Mouse (Mus musculus): ENCODE measurements at regions not wholly inside any gene's neighbourhood (a gene's known extent, or its start where the extent isn't known, plus 50 kb on each side); places are given as distances from the start of the nearest gene placed in this dataset.
"Not testable (repeated sequence)": the region's sequence is repeated elsewhere in the genome, so short reads cannot be mapped to it uniquely, and the experiment has no call there.

GRCm38 (mm10) chr10:120682021-120682420 lies 205.8 kb upstream of the Hmga2 start:
- H3K27me3 ChIP-seq (ENCODE audit: control insufficient read depth, insufficient read depth, low read length) = no peaks in the 10 kb centered on the region
- H3K4me3 ChIP-seq (ENCODE audit: control insufficient read depth in 1 of 2, insufficient read depth in 1 of 2, low read depth in 1 of 2, low read length in 2 of 2) = no peak overlapping the region
- no peak overlapping the region for H3K27ac ChIP-seq (replicated peaks in 1 of 2; ENCODE audit: control insufficient read depth in 1 of 2, insufficient read depth in 1 of 2, low read depth in 2 of 2, low read length in 2 of 2)
- H3K9ac ChIP-seq (ENCODE audit: low read length) = no peak overlapping the region
- H3K9me3 ChIP-seq (ENCODE audit: control insufficient read depth, low read length) = no peaks in the 10 kb centered on the region
- ATAC-seq (ENCODE audit: insufficient number of reproducible peaks, insufficient read depth, low FRiP score, low read depth) = no peak
- H3K4me2 ChIP-seq (ENCODE audit: low read length) = no peak overlapping the region
- no peaks in the 10 kb centered on the region for H3K36me3 ChIP-seq (ENCODE audit: control insufficient read depth, insufficient read depth, low read length)
- 87% methylated on average over 10 of the region's 10 CpGs for WGBS
- H3K4me1 ChIP-seq (ENCODE audit: control insufficient read depth in 2 of 2, insufficient read depth in 2 of 2, low read length in 2 of 2) = peaks cover 5 to 12% of the 10 kb centered on the region in 2 experiments; a peak in 2 of 4 replicates

- no peak overlapping the region for H3K4me2 ChIP-seq (ENCODE audit: low read length)
- WGBS = 72% methylated on average over 6 of the region's 6 CpGs
- peaks cover 8 to 10% of the 10 kb centered on the region in 2 experiments for H3K4me1 ChIP-seq (ENCODE audit: control insufficient read depth in 2 of 2, insufficient read depth in 2 of 2, low read length in 2 of 2)
Measured at GRCm38 (mm10) chr10:120679982-120680381, 203.7 kb upstream of the Hmga2 start.

GRCm38 (mm10) chr10:120678277-120678676 lies 202.0 kb upstream of the Hmga2 start:
- no peak overlapping the region for H3K27ac ChIP-seq (replicated peaks in 1 of 2; ENCODE audit: control insufficient read depth in 1 of 2, insufficient read depth in 1 of 2, low read depth in 2 of 2, low read length in 2 of 2)

More at GRCm38 (mm10) chr10:120679982-120680381, 203.7 kb upstream of the Hmga2 start:
- Histone ChIP-seq H3K27ac (replicated peaks in 1 of 2; ENCODE audit: control insufficient read depth in 1 of 2, insufficient read depth in 1 of 2, low read depth in 2 of 2, low read length in 2 of 2) (no peak overlapping the region), H3K9ac (ENCODE audit: low read length) (no peak overlapping the region), H3K27me3 (ENCODE audit: control insufficient read depth, insufficient read depth, low read length) (no peaks in the 10 kb centered on the region), H3K9me3 (ENCODE audit: control insufficient read depth, low read length) (no peaks in the 10 kb centered on the region), H3K4me3 (ENCODE audit: control insufficient read depth in 1 of 2, insufficient read depth in 1 of 2, low read depth in 1 of 2, low read length in 2 of 2) (no peak overlapping the region), H3K36me3 (ENCODE audit: control insufficient read depth, insufficient read depth, low read length) (no peaks in the 10 kb centered on the region)
- no peak for ATAC-seq (ENCODE audit: insufficient number of reproducible peaks, insufficient read depth, low FRiP score, low read depth)

GRCm38 (mm10) chr10:120675369-120675768 lies 199.1 kb upstream of the Hmga2 start:
- no peak for ATAC-seq (ENCODE audit: insufficient number of reproducible peaks, insufficient read depth, low FRiP score, low read depth)
- Histone ChIP-seq H3K4me2 (ENCODE audit: low read length) (no peak overlapping the region), H3K36me3 (ENCODE audit: control insufficient read depth, insufficient read depth, low read length) (no peaks in the 10 kb centered on the region), H3K4me1 (ENCODE audit: control insufficient read depth in 2 of 2, insufficient read depth in 2 of 2, low read length in 2 of 2) (peaks cover 12 to 17% of the 10 kb centered on the region in 2 experiments), H3K27ac (replicated peaks in 1 of 2; ENCODE audit: control insufficient read depth in 1 of 2, insufficient read depth in 1 of 2, low read depth in 2 of 2, low read length in 2 of 2) (peak overlapping the region in 1 of 2 experiments; percentile 64; a peak in 1 of 4 replicates), H3K9ac (ENCODE audit: low read length) (no peak overlapping the region), H3K4me3 (ENCODE audit: control insufficient read depth in 1 of 2, insufficient read depth in 1 of 2, low read depth in 1 of 2, low read length in 2 of 2) (no peak overlapping the region), H3K9me3 (ENCODE audit: control insufficient read depth, low read length) (no peaks in the 10 kb centered on the region), H3K27me3 (ENCODE audit: control insufficient read depth, insufficient read depth, low read length) (no peaks in the 10 kb centered on the region)
- WGBS = 47% methylated on average over 4 of the region's 4 CpGs

More at GRCm38 (mm10) chr10:120678277-120678676, 202.0 kb upstream of the Hmga2 start:
- Histone ChIP-seq H3K27me3 (ENCODE audit: control insufficient read depth, insufficient read depth, low read length) (no peaks in the 10 kb centered on the region), H3K9me3 (ENCODE audit: control insufficient read depth, low read length) (no peaks in the 10 kb centered on the region), H3K9ac (ENCODE audit: low read length) (no peak overlapping the region), H3K36me3 (ENCODE audit: control insufficient read depth, insufficient read depth, low read length) (no peaks in the 10 kb centered on the region), H3K4me2 (ENCODE audit: low read length) (no peak overlapping the region), H3K4me1 (ENCODE audit: control insufficient read depth in 2 of 2, insufficient read depth in 2 of 2, low read length in 2 of 2) (peaks cover 12 to 17% of the 10 kb centered on the region in 2 experiments), H3K4me3 (ENCODE audit: control insufficient read depth in 1 of 2, insufficient read depth in 1 of 2, low read depth in 1 of 2, low read length in 2 of 2) (no peak overlapping the region)
- ATAC-seq (ENCODE audit: insufficient number of reproducible peaks, insufficient read depth, low FRiP score, low read depth) = no peak
- WGBS = 63% methylated on average over 8 of the region's 8 CpGs

- Histone ChIP-seq H3K36me3 (ENCODE audit: control insufficient read depth, insufficient read depth, low read length) (no peaks in the 10 kb centered on the region), H3K4me1 (ENCODE audit: control insufficient read depth in 2 of 2, insufficient read depth in 2 of 2, low read length in 2 of 2) (peaks cover 9 to 17% of the 10 kb centered on the region in 2 experiments), H3K27ac (replicated peaks in 1 of 2; ENCODE audit: control insufficient read depth in 1 of 2, insufficient read depth in 1 of 2, low read depth in 2 of 2, low read length in 2 of 2) (peak overlapping the region; percentile 57 to 64), H3K4me2 (ENCODE audit: low read length) (peak overlapping the region; percentile 20; the same call in 1 of the 2 replicates), H3K9me3 (ENCODE audit: control insufficient read depth, low read length) (no peaks in the 10 kb centered on the region), H3K9ac (ENCODE audit: low read length) (no peak overlapping the region), H3K27me3 (ENCODE audit: control insufficient read depth, insufficient read depth, low read length) (no peaks in the 10 kb centered on the region), H3K4me3 (ENCODE audit: control insufficient read depth in 1 of 2, insufficient read depth in 1 of 2, low read depth in 1 of 2, low read length in 2 of 2) (no peak overlapping the region)
- WGBS = 46% methylated on average over 10 of the region's 10 CpGs
- peak; percentile 54; the same call in 1 of the 2 replicates for ATAC-seq (ENCODE audit: insufficient number of reproducible peaks, insufficient read depth, low FRiP score, low read depth)
Measured at GRCm38 (mm10) chr10:120674321-120675045, 198.2 kb upstream of the Hmga2 start.

- not testable (repeated sequence) for H3K4me1 ChIP-seq (ENCODE audit: control insufficient read depth in 2 of 2, insufficient read depth in 2 of 2, low read length in 2 of 2)
- WGBS = 94% methylated on average over 6 of the region's 7 CpGs
Measured at GRCm38 (mm10) chr10:120667678-120668031, 191.4 kb upstream of the Hmga2 start.

GRCm38 (mm10) chr10:120666985-120667677 lies 190.9 kb upstream of the Hmga2 start:
- Histone ChIP-seq H3K27ac (replicated peaks in 1 of 2; ENCODE audit: control insufficient read depth in 1 of 2, insufficient read depth in 1 of 2, low read depth in 2 of 2, low read length in 2 of 2) (no peak overlapping the region), H3K9ac (ENCODE audit: low read length) (no peak overlapping the region), H3K4me1 (ENCODE audit: control insufficient read depth in 2 of 2, insufficient read depth in 2 of 2, low read length in 2 of 2) (peaks cover 0 to 2% of the 10 kb centered on the region in 2 experiments; a peak in 1 of 4 replicates), H3K36me3 (ENCODE audit: control insufficient read depth, insufficient read depth, low read length) (no peaks in the 10 kb centered on the region), H3K4me2 (ENCODE audit: low read length) (no peak overlapping the region), H3K4me3 (ENCODE audit: control insufficient read depth in 1 of 2, insufficient read depth in 1 of 2, low read depth in 1 of 2, low read length in 2 of 2) (no peak overlapping the region), H3K9me3 (ENCODE audit: control insufficient read depth, low read length) (no peaks in the 10 kb centered on the region), H3K27me3 (ENCODE audit: control insufficient read depth, insufficient read depth, low read length) (no peaks in the 10 kb centered on the region)
- ATAC-seq (ENCODE audit: insufficient number of reproducible peaks, insufficient read depth, low FRiP score, low read depth) = no peak
- WGBS = 66% methylated on average over 12 of the region's 12 CpGs

More at GRCm38 (mm10) chr10:120667678-120668031, 191.4 kb upstream of the Hmga2 start:
- not testable (repeated sequence) for H3K27ac ChIP-seq (replicated peaks in 1 of 2; ENCODE audit: control insufficient read depth in 1 of 2, insufficient read depth in 1 of 2, low read depth in 2 of 2, low read length in 2 of 2); H3K4me2 ChIP-seq (ENCODE audit: low read length); H3K36me3 ChIP-seq (ENCODE audit: control insufficient read depth, insufficient read depth, low read length); H3K9me3 ChIP-seq (ENCODE audit: control insufficient read depth, low read length); H3K27me3 ChIP-seq (ENCODE audit: control insufficient read depth, insufficient read depth, low read length); ATAC-seq (ENCODE audit: insufficient number of reproducible peaks, insufficient read depth, low FRiP score, low read depth); H3K4me3 ChIP-seq (ENCODE audit: control insufficient read depth in 1 of 2, insufficient read depth in 1 of 2, low read depth in 1 of 2, low read length in 2 of 2); H3K9ac ChIP-seq (ENCODE audit: low read length)

All from heart, embryonic 14.5 days (tissue).